Mouse (Mus musculus) heart, adult 8-10 months (tissue): ENCODE data around the gene Flvcr2. TPM values are rescaled to one million over a fixed set of nuclear protein-coding genes. Genes with fewer than 3 reads are reported as not detected.

Experiments used
- DNase-seq: peaks from one replicate; pipeline ENCODE4 v3.0.0; 2022; ENCODE audit warnings: low spot score
- microRNA-seq: library from miRNA; unstranded; fragments of <30 nt; microRNA quantifications from one replicate; pipeline ENCODE4 v1.2.0, GENCODE M21; 2022
- total RNA-seq, 4 experiments: library from RNA; stranded (reverse); gene quantifications; 2 replicates each; pipeline ENCODE4 v1.2.4; 2022

Gene Flvcr2
- total RNA-seq, 4 experiments from 2014 or later = 1.9 to 2.6 (median 2.3) TPM

DNA sequence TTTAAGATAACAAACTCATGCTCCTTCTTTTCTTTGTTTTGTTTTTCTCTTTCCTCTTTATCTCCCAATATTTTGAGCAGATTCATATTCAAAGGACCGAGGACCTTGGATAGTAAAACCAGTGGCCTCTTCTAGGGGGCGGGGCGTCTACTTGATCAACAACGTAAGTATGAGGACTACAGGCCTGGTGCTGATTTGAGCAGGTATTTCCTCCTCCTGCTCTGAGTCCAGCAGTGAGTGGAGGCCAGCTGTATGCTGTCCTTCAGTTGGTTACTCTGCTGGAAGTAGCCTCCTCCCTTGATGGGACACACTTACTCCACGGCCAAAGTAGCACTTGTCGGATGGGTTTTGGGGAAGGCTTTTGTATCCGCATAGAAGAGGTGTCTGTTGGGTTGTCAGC is 111.0 kb downstream of the Flvcr2 start:
- no peak for DNase-seq

DNA sequence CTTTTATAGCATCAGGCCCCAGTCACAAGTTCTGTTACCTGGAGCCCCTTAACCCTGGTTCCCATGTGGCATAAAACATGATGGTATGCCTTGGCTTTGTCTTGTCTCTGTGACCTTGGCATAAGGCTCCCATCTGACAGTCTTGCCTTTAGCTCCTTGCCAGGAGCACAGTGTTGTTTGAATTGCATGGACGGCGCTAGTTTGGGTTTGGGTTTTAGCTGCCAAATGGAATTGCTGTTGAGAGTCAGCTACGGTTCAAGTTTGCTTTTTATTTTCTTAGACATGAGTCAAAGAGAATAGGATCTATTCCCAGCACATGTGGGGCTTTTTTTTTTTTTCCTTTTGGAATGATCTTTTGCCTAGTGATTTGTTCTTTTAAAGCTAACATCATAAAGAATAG is 112.8 kb downstream of the Flvcr2 start:
- DNase-seq = no peak

DNA sequence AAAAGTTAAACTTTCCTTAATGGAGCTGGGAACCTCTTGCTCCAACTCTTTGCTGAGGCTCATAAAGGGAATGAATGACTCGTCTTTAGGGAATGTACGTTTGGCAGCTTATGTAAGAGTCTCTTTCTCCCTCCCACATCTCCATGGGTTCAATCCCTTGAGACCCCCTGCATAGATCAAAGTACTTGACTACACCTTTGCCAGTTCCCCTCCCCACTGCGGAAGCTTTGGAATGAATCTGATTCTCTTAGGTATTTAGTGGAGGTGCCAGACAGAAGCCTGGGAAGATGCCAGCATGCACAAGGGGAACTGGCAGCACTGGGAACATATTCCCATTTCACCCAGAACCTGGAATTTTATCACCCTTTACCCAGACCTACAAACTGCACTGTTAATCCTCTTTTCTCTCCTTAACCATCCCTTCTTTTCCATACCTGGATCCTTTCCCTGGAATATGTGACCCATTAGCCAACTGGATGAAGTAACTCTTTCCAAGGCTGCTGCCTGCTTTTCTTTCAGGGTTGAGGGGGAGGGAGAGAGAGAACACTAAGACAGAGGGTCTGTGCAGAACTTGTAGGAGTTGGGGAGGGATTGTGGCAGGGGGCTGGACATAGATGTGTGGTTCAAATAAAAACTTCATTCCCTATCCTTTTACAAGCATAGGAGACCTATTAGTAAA is 113.3 kb downstream of the Flvcr2 start:
- no peak for DNase-seq

- DNase-seq = no peak
Observed at GRCm38 (mm10) chr12:85862514-85862913, 116.2 kb downstream of the Flvcr2 start.

Small RNA genes lying within 50 kb of the gene (microRNA-seq; reads per million reads assigned to microRNA genes)
- gene Gm47285 = not detected

Other genes with a start within 250 kb of the Flvcr2 start
- gene Jdp2, start 147.5 kb upstream of the Flvcr2 start, total RNA-seq = 1 to 10 TPM; 6.5 to 9.2 (median 7.9) TPM
- gene Batf, start 59.9 kb upstream of the Flvcr2 start, total RNA-seq = 1 to 10 TPM in 1 of 4 experiments, under 1 TPM in 3; 0.38 to 1.1 (median 0.91) TPM
- gene Erg28, start 78.0 kb downstream of the Flvcr2 start, total RNA-seq = 1 to 10 TPM; 5.7 to 7.7 (median 7.1) TPM
- 10 to 100 TPM; 12.8 to 20.7 (median 14.9) TPM for gene Ttll5, start 78.1 kb downstream of the Flvcr2 start, total RNA-seq